Mouse (Mus musculus) liver, embryonic 11.5 days (tissue): ENCODE measurements at regions not wholly inside any gene's neighbourhood (a gene's known extent, or its start where the extent isn't known, plus 50 kb on each side); places are given as distances from the start of the nearest gene placed in this dataset.

Experiments used
- ATAC-seq: fragments of 200-750 bp; cut with Nextera tagmentation; replicated peaks from 2 replicates; pipeline ENCODE4 v1.8.0; 2017; ENCODE audit warnings: moderate number of reproducible peaks, mild to moderate bottlenecking, moderate TSS enrichment, moderate library complexity; ENCODE audit not compliant: low FRiP score
- DNase-seq: peaks from one replicate; pipeline ENCODE4 v3.0.0-alpha.2; 2017; ENCODE audit warnings: low spot score
- H3K27ac ChIP-seq: fragments of 300-500 bp; sonication (generic); 2 replicates; pipeline ENCODE4 v1.5.1; 2014; ENCODE audit warnings: mild to moderate bottlenecking, low read depth, low read length, control low read depth
- H3K27me3 ChIP-seq: fragments of 300-500 bp; sonication (generic); replicated peaks from 2 replicates; pipeline ENCODE4 v1.6.1; 2014; ENCODE audit warnings: low read length, mixed read lengths; ENCODE audit not compliant: control insufficient read depth, insufficient read depth
- H3K36me3 ChIP-seq: fragments of 300-500 bp; sonication (generic); 2 replicates; pipeline ENCODE4 v1.6.1; 2014; ENCODE audit warnings: mild to moderate bottlenecking, low read length, moderate library complexity, mixed read lengths; ENCODE audit not compliant: control insufficient read depth, insufficient read depth
- H3K4me1 ChIP-seq: fragments of 300-500 bp; sonication (generic); replicated peaks from 2 replicates; pipeline ENCODE4 v1.6.1; 2014; ENCODE audit warnings: low read length, mixed read lengths; ENCODE audit not compliant: control insufficient read depth, insufficient read depth
- H3K4me2 ChIP-seq: fragments of 300-500 bp; sonication (generic); 2 replicates; pipeline ENCODE4 v1.6.1; 2014; ENCODE audit warnings: mild to moderate bottlenecking, control low read depth, moderate library complexity
- H3K4me3 ChIP-seq: fragments of 300-500 bp; sonication (generic); 2 replicates; pipeline ENCODE4 v1.5.1; 2014; ENCODE audit warnings: low read depth, low read length, control low read depth
- H3K9ac ChIP-seq: fragments of 300-500 bp; sonication (generic); 2 replicates; pipeline ENCODE4 v1.6.1; 2014; ENCODE audit warnings: low read depth, low read length, control low read depth
- H3K9me3 ChIP-seq: fragments of 300-500 bp; sonication (generic); 2 replicates; pipeline ENCODE4 v1.6.1; 2016; ENCODE audit warnings: low read length, inconsistent platforms, mixed read lengths; ENCODE audit not compliant: control insufficient read depth
- WGBS: fragments of 180-500 bp; shearing (Covaris S2); extraction: QIAGEN DNeasy Blood & Tissue Kit; methylation state at CpG from one replicate; pipeline ENCODE4 v1.1.7; 2014; 5-methylcytosine and 5-hydroxymethylcytosine counted together

- Histone ChIP-seq H3K9ac (no peak overlapping the region), H3K27me3 (no peaks in the 10 kb centered on the region), H3K4me1 (peaks cover 13% of the 10 kb centered on the region), H3K4me2 (peak overlapping the region; percentile 58), H3K27ac (no peak overlapping the region), H3K4me3 (no peak overlapping the region), H3K36me3 (no peaks in the 10 kb centered on the region), H3K9me3 (no peaks in the 10 kb centered on the region)
- DNase-seq: peak; percentile 34
- WGBS: 24% methylated on average over 17 of the region's 17 CpGs
- ATAC-seq: peak; percentile 94
These were observed 281.2 kb downstream of the Sox11 start for GRCm38 (mm10) chr12:27060899-27061762.

GRCm38 (mm10) chr12:27059885-27060284 lies 282.5 kb downstream of the Sox11 start:
- Histone ChIP-seq H3K9ac (no peak overlapping the region), H3K4me3 (no peak overlapping the region), H3K27me3 (no peaks in the 10 kb centered on the region), H3K4me1 (peaks cover 13% of the 10 kb centered on the region), H3K36me3 (no peaks in the 10 kb centered on the region), H3K4me2 (no peak overlapping the region), H3K27ac (no peak overlapping the region), H3K9me3 (no peaks in the 10 kb centered on the region)
- DNase-seq (no peak), ATAC-seq (no peak)
- 27% methylated on average over 4 of the region's 4 CpGs for WGBS

DNA sequence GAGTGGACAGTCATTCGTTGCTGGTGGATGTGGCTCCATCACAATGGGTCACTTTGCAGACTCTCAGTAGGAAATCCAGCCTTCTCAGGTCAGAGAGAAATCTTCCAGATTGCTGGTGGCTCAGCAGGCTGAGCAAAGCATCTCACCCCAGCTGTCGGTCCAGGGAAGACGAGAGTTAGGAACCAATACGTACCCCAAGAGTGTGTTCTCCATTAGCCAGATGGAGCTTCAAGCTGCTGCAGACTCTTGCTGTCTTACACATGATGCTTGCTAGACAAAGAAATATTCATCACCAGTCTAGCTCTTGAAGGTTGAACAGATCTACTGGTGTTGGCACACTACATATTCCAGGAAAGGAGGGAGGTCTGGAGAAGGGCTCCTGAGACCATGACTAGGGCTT lies 288.0 kb downstream of the Sox11 start:
- ATAC-seq (no peak), DNase-seq (no peak)
- H3K4me1 ChIP-seq: no peaks in the 10 kb centered on the region
- no peaks in the 10 kb centered on the region for H3K27me3 ChIP-seq
- 72% methylated on average over 4 of the region's 4 CpGs for WGBS
- no peaks in the 10 kb centered on the region for H3K9me3 ChIP-seq
- H3K36me3 ChIP-seq: no peaks in the 10 kb centered on the region
- no peak overlapping the region for H3K4me2 ChIP-seq
- no peak overlapping the region for H3K9ac ChIP-seq
- no peak overlapping the region for H3K4me3 ChIP-seq
- no peak overlapping the region for H3K27ac ChIP-seq

GRCm38 (mm10) chr12:27037922-27038321 lies 304.5 kb downstream of the Sox11 start:
- Histone ChIP-seq H3K9ac (no peak overlapping the region), H3K9me3 (no peaks in the 10 kb centered on the region), H3K27ac (no peak overlapping the region), H3K36me3 (no peaks in the 10 kb centered on the region), H3K4me1 (no peaks in the 10 kb centered on the region), H3K4me3 (no peak overlapping the region), H3K4me2 (no peak overlapping the region), H3K27me3 (no peaks in the 10 kb centered on the region)
- DNase-seq (no peak), ATAC-seq (no peak)
- 71% methylated on average over 2 of the region's 2 CpGs for WGBS

DNA sequence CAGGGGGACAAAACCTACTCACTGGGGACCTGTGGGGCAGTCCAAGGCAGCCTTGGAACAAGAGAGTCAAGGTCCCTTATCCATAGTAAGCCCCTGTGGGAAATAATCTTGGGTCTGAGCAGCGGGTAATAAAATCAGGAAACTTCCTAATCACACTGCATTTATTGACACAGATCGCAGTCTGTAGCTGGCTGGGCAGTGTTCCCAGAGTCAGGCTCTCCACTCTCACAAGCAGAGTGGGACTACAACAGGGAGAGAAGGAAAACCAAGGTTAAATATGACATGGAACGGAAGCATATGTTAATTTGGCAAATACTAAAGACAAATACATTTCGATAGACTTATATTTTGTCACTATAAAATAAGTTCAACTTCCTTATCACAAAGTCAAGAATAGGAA lies 322.6 kb downstream of the Sox11 start:
- 75% methylated on average over 4 of the region's 4 CpGs for WGBS
- H3K36me3 ChIP-seq: no peaks in the 10 kb centered on the region
- no peak overlapping the region for H3K4me2 ChIP-seq
- H3K27ac ChIP-seq: no peak overlapping the region
- H3K4me3 ChIP-seq: no peak overlapping the region
- DNase-seq (no peak), ATAC-seq (no peak)
- H3K9ac ChIP-seq: no peak overlapping the region
- no peaks in the 10 kb centered on the region for H3K27me3 ChIP-seq
- H3K9me3 ChIP-seq: no peaks in the 10 kb centered on the region
- no peaks in the 10 kb centered on the region for H3K4me1 ChIP-seq

GRCm38 (mm10) chr12:27018366-27018765 lies 324.0 kb downstream of the Sox11 start:
- WGBS: 77% methylated on average over 7 of the region's 7 CpGs
- no peaks in the 10 kb centered on the region for H3K27me3 ChIP-seq
- H3K27ac ChIP-seq: no peak overlapping the region
- H3K4me2 ChIP-seq: no peak overlapping the region
- no peaks in the 10 kb centered on the region for H3K4me1 ChIP-seq
- H3K9me3 ChIP-seq: no peaks in the 10 kb centered on the region
- DNase-seq: no peak
- no peak for ATAC-seq
- no peaks in the 10 kb centered on the region for H3K36me3 ChIP-seq
- no peak overlapping the region for H3K4me3 ChIP-seq
- no peak overlapping the region for H3K9ac ChIP-seq

GRCm38 (mm10) chr12:26999287-26999686 lies 343.1 kb downstream of the Sox11 start:
- H3K4me2 ChIP-seq: no peak overlapping the region
- no peaks in the 10 kb centered on the region for H3K27me3 ChIP-seq
- no peaks in the 10 kb centered on the region for H3K4me1 ChIP-seq
- H3K9ac ChIP-seq: no peak overlapping the region
- H3K27ac ChIP-seq: no peak overlapping the region
- no peaks in the 10 kb centered on the region for H3K9me3 ChIP-seq
- no peak overlapping the region for H3K4me3 ChIP-seq
- DNase-seq (no peak), ATAC-seq (no peak)
- no peaks in the 10 kb centered on the region for H3K36me3 ChIP-seq

DNA sequence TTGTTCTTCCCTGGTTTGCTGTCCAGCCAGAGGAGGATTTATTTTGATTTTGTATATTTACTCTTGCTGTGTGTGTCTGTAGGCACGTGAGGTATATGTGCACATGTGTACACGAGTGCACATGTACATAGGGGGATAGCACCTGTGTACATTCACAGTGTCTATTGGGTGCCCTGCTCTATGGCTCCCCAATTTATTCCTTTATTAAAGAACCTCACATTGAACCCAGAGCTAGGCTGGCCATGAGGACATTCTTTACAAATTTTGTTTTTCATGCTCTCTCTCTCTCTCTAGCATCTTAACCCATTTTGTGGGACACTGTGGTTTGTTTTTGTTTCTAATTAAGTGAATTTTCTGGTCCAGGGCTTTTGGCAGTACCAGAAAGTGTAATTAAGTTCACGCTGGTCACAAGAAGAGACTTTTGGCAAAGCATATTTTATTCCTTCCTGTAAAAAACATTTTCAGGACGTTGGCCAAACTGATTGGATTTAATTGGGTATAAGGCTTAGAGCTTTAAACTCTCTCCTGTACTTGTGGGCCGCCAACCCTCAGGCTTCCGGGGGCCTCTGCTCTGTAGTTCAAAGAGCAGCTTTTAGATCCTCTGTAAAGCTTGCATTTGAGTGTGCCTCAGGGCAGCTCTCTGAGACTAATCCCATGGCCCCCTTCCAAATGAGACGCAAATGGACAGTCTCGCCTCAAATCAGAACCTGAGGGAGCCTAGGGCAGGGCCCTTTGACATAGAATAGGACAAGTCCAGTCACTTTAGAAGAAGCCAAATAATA lies 365.9 kb downstream of the Sox11 start:
- Histone ChIP-seq H3K27me3 (no peaks in the 10 kb centered on the region), H3K4me1 (no peaks in the 10 kb centered on the region), H3K9ac (no peak overlapping the region), H3K9me3 (no peaks in the 10 kb centered on the region), H3K36me3 (no peaks in the 10 kb centered on the region), H3K27ac (no peak overlapping the region), H3K4me2 (no peak overlapping the region), H3K4me3 (no peak overlapping the region)
- DNase-seq (no peak), ATAC-seq (no peak)
- 72% methylated on average over 8 of the region's 8 CpGs for WGBS
